Mouse (Mus musculus): ENCODE data around the gene Gm11985. TPM values are rescaled to one million over a fixed set of nuclear protein-coding genes. Genes with fewer than 3 reads are reported as not detected.
A peak's percentile ranks its signal among the peaks of the same experiment; 100 is the strongest.

Gm11985 gene
- total and polyA plus RNA-seq, 3 experiments: not detected

- 0 out of 2 replicates have a peak, but pooled peaks cover 1% of the 10 kb centered on the region for H3K27me3 ChIP-seq (ENCODE audit: control insufficient read depth, insufficient read depth, low read length)
- no peaks in the 10 kb centered on the region for H3K4me1 ChIP-seq (ENCODE audit: control insufficient read depth, insufficient read depth, low read length)
- DNase-seq: peak; percentile 46 to 75
- intact Hi-C loops (cut with DNase I): loop anchor here (1.0 to 10.0 kb wide), 6 partner anchors 121 to 919 kb away; no protein-coding TSS in a partner anchor
- H3K79me2 ChIP-seq (replicated peaks; ENCODE audit: control insufficient read depth, insufficient read depth, low read length): no peaks in the 10 kb centered on the region
- peak; percentile 91 for TF ChIP-seq CTCF (IDR thresholded peaks at IDR 0.05)
- no peak for TF ChIP-seq POLR2A (IDR thresholded peaks at IDR 0.05; ENCODE audit: insufficient read depth, low read depth, low read length)
- H3K4me3 ChIP-seq: no peak overlapping the region
- H3K9ac ChIP-seq (ENCODE audit: low read depth, low read length): no peak overlapping the region
- WGBS: 13% methylated on average over 8 of the region's 8 CpGs
- H3K27ac ChIP-seq: no peak overlapping the region
- H3K36me3 ChIP-seq (ENCODE audit: control insufficient read depth, insufficient read depth, low read length): no peaks in the 10 kb centered on the region
Measured at GRCm38 (mm10) chr11:7215703-7216102, 27.3 kb upstream of the Gm11985 start.

DNA sequence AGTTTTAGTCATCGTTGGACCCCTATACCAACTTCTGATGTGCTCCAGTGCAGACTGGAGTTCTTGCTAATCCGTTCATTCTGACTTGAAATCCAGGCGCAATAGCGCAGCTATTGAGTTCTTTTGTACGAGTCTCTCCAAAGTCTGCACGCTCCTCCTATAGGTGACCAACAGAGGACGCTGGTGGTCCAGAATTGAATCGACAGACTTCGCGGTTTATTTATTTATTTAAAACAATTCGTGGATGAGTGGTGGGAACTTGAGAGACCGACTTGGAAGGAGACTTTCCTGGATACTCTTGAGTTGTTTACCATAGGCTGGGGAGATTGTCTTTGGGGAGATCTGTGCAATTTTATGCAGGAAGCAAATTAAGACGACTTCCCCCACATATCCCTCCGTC is 26.4 kb upstream of the Gm11985 start:
- intact Hi-C loops (cut with DNase I): loop anchor here (1.0 to 10.0 kb wide), 6 partner anchors 122 to 920 kb away; no protein-coding TSS in a partner anchor
- H3K27me3 ChIP-seq (ENCODE audit: control insufficient read depth, insufficient read depth, low read length): 0 out of 2 replicates have a peak, but pooled peaks cover 1% of the 10 kb centered on the region
- 6% methylated on average over 14 of the region's 14 CpGs for WGBS
- no peak overlapping the region; the same call in 1 of the 2 replicates for H3K4me3 ChIP-seq
- H3K36me3 ChIP-seq (ENCODE audit: control insufficient read depth, insufficient read depth, low read length): no peaks in the 10 kb centered on the region
- no peak overlapping the region for H3K27ac ChIP-seq
- no peak overlapping the region for H3K9ac ChIP-seq (ENCODE audit: low read depth, low read length)
- H3K4me1 ChIP-seq (ENCODE audit: control insufficient read depth, insufficient read depth, low read length): no peaks in the 10 kb centered on the region
- no peak for TF ChIP-seq POLR2A (IDR thresholded peaks at IDR 0.05; ENCODE audit: insufficient read depth, low read depth, low read length)
- TF ChIP-seq CTCF (IDR thresholded peaks at IDR 0.05): peak; percentile 79
- peak; percentile 40 to 50 for DNase-seq
- no peaks in the 10 kb centered on the region for H3K79me2 ChIP-seq (replicated peaks; ENCODE audit: control insufficient read depth, insufficient read depth, low read length)

DNA sequence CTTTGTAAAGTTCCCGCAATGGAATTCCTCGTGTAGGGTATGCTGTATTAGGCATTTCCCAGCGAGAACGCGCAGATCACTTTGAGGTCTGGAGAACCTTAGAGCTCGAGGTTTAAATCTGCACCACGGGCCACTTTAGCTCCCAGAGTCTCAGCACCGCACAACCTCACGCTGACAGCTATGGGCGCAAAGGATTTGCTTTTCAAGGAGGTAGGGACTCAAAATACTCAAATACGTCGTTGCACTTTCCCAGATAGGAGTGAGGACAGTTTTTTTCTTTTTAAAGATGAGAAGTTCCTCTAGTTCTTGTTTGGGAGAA is 25.9 kb upstream of the Gm11985 start:
- intact Hi-C loops (cut with DNase I): loop anchor here (2.0 to 10.0 kb wide), 4 partner anchors 122 to 920 kb away; no protein-coding TSS in a partner anchor
- TF ChIP-seq CTCF (IDR thresholded peaks at IDR 0.05): no peak
- DNase-seq: no peak
- no peaks in the 10 kb centered on the region for H3K79me2 ChIP-seq (replicated peaks; ENCODE audit: control insufficient read depth, insufficient read depth, low read length)
- H3K9ac ChIP-seq (ENCODE audit: low read depth, low read length): no peak overlapping the region
- H3K4me1 ChIP-seq (ENCODE audit: control insufficient read depth, insufficient read depth, low read length): no peaks in the 10 kb centered on the region
- 0 out of 2 replicates have a peak, but pooled peaks cover 1% of the 10 kb centered on the region for H3K27me3 ChIP-seq (ENCODE audit: control insufficient read depth, insufficient read depth, low read length)
- no peak overlapping the region; the same call in 1 of the 2 replicates for H3K27ac ChIP-seq
- H3K36me3 ChIP-seq (ENCODE audit: control insufficient read depth, insufficient read depth, low read length): no peaks in the 10 kb centered on the region
- peak overlapping the region; percentile 55 for H3K4me3 ChIP-seq
- WGBS: 2% methylated on average over 12 of the region's 12 CpGs

- no peaks in the 10 kb centered on the region for H3K36me3 ChIP-seq (ENCODE audit: control insufficient read depth, insufficient read depth, low read length)
- no peaks in the 10 kb centered on the region for H3K79me2 ChIP-seq (replicated peaks; ENCODE audit: control insufficient read depth, insufficient read depth, low read length)
- 0 out of 2 replicates have a peak, but pooled peaks cover 1% of the 10 kb centered on the region for H3K27me3 ChIP-seq (ENCODE audit: control insufficient read depth, insufficient read depth, low read length)
- intact Hi-C loops (cut with DNase I): loop anchor here (2.0 to 10.0 kb wide), 4 partner anchors 123 to 921 kb away; no protein-coding TSS in a partner anchor
- WGBS: 1% methylated on average over 101 of the region's 104 CpGs
- peak; percentile 74 to 78 for DNase-seq
- no peaks in the 10 kb centered on the region for H3K4me1 ChIP-seq (ENCODE audit: control insufficient read depth, insufficient read depth, low read length)
- H3K4me3 ChIP-seq: peak within 1 kb of the TSS; percentile 55
- peak within 1 kb of the TSS; percentile 58 for H3K27ac ChIP-seq
- no peak for TF ChIP-seq EP300 (IDR thresholded peaks at IDR 0.05; ENCODE audit: insufficient read depth, low read depth, low read length)
- TF ChIP-seq POLR2A (IDR thresholded peaks at IDR 0.05; ENCODE audit: insufficient read depth, low read depth, low read length): peak; percentile 59; the same call in 1 of the 2 replicates
- TF ChIP-seq CTCF (IDR thresholded peaks at IDR 0.05): no peak
- peak within 1 kb of the TSS; percentile 78 for H3K9ac ChIP-seq (ENCODE audit: low read depth, low read length)
Measured at GRCm38 (mm10) chr11:7213501-7214341, 25.4 kb upstream of the Gm11985 start, which contains the start of gene Igfbp3. Igfbp3 (minus strand) TSS chr11:7213923.

DNA sequence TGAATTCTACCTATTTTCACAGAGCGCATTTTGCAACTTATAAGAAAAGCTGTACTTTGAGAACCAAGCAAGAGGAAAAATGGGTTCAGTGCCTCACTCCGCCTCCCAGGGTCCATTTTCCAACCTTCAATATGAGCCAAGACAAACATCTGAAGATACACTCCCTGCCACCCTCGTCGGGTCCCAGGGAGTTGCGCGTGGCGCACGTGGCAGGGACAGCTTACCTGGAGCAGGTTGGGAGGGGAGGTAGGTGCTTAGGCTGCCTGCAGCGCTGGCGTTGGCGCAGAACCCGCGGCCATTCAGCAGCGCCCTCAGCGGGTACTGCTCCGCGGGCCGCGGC is 24.8 kb upstream of the Gm11985 start:
- Histone ChIP-seq H3K27me3 (ENCODE audit: control insufficient read depth, insufficient read depth, low read length) (0 out of 2 replicates have a peak, but pooled peaks cover 1% of the 10 kb centered on the region), H3K27ac (peak overlapping the region; percentile 58), H3K79me2 (replicated peaks; ENCODE audit: control insufficient read depth, insufficient read depth, low read length) (no peaks in the 10 kb centered on the region), H3K4me3 (peak overlapping the region; percentile 55), H3K36me3 (ENCODE audit: control insufficient read depth, insufficient read depth, low read length) (no peaks in the 10 kb centered on the region), H3K9ac (ENCODE audit: low read depth, low read length) (peak overlapping the region; percentile 78), H3K4me1 (ENCODE audit: control insufficient read depth, insufficient read depth, low read length) (no peaks in the 10 kb centered on the region)
- 1% methylated on average over 19 of the region's 19 CpGs for WGBS
- intact Hi-C loops (cut with DNase I): loop anchor here (10.0 kb wide), 2 partner anchors 622 to 922 kb away; no protein-coding TSS in a partner anchor
- no peak for DNase-seq
- TF ChIP-seq EP300 (IDR thresholded peaks at IDR 0.05; ENCODE audit: insufficient read depth, low read depth, low read length) (no peak), CTCF (IDR thresholded peaks at IDR 0.05) (no peak), POLR2A (IDR thresholded peaks at IDR 0.05; ENCODE audit: insufficient read depth, low read depth, low read length) (no peak)
